8 mouse cellular contexts compared by ENCODE assay signal in the genomic region with DNA sequence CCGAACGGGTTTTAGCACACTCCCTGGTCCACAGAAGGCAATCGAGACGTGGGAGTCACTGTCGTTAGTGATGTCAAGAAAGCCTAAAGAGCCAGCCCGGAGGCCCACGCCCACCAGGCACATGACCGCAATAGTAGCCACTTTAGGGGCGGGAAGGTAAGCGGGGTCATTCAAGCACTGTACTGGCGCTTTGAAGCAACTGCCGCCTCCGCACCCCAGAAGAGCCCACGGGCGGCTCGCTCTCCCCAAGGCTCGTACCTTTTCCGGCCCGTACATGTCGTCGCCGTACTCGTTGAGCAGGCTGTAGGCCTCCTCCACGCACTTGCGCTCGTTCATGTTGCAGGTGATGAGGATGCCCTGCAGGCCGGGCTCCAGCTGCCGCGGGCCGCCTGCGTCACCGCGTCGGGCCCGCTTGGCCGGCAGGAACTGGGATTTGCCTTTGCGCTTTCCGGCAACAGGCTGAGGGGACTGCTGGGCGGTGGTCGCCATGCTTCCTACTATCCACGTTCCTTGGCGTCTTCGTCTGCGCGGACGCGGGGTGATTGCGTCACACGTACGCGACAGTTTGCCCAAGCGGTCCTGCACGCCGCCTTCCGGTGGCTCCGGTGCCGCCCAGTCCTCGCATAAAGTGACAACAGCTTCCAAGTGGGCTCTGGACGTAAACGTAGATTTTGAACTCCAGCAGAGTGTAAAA. TPM values are rescaled to one million over a fixed set of nuclear protein-coding genes. Genes with fewer than 3 reads are reported as not detected.
DNase-seq lines count a peak whose midpoint lies in the region; ATAC-seq and TF ChIP-seq lines count a peak whose summit lies in the region.

A gene (minus strand): TSS at position 546 of the 694 bp plus-strand sequence.

- peak; percentile 53 for TF ChIP-seq CTCF in C2C12 (IDR thresholded peaks at IDR 0.05; ENCODE audit: control insufficient read depth, insufficient read depth, insufficient read length)
- TF ChIP-seq CTCF in brain, embryonic 14.5 days (IDR thresholded peaks at IDR 0.05; ENCODE audit: borderline replicate concordance, extremely low read depth, insufficient read depth, insufficient read length): peak; percentile 67; the same call in 1 of the 2 replicates
- TF ChIP-seq CTCF in liver, adult 2 months (IDR thresholded peaks at IDR 0.05; ENCODE audit: low read depth, low read length): peak; percentile 71

- H3ac ChIP-seq in C2C12 (ENCODE audit: control insufficient read depth, insufficient read length, low read depth): peak within 1 kb of the TSS; percentile 74
- peak within 1 kb of the TSS; percentile 43 for H3ac ChIP-seq in myocyte (ENCODE audit: control insufficient read depth, insufficient read length)

- peak; percentile 98 for DNase-seq in brain, embryonic 14.5 days (ENCODE audit: low read depth)
- peak; percentile 80 for DNase-seq in liver, adult 2 months (ENCODE audit: extremely low read depth, low read depth, low spot score)
- DNase-seq in splenic B cell, adult 2 months (ENCODE audit: low read depth, low spot score): peak; percentile 94

- peak within 1 kb of the TSS; percentile 77 for H3K4me2 ChIP-seq in heart, embryonic 11.5 days
- H3K4me2 ChIP-seq in kidney, embryonic 16.5 days (replicated peaks; ENCODE audit: low read depth, low read length): peak within 1 kb of the TSS; percentile 72
- H3K4me2 ChIP-seq in myocyte (ENCODE audit: low read depth): peak within 1 kb of the TSS; percentile 90

- ATAC-seq in heart, embryonic 11.5 days (replicated peaks; ENCODE audit: insufficient number of reproducible peaks, low FRiP score, low TSS enrichment): peak; percentile 95
- ATAC-seq in kidney, embryonic 16.5 days (ENCODE audit: low FRiP score, low TSS enrichment): peak; percentile 97

- H3K27me3 ChIP-seq in C2C12 (ENCODE audit: control insufficient read depth, insufficient read depth, insufficient read length) (no peaks in the 10 kb centered on the region), myocyte (ENCODE audit: control insufficient read depth, insufficient read depth, insufficient read length) (no peaks in the 10 kb centered on the region)
- no peaks in the 10 kb centered on the region for H3K27me3 ChIP-seq in erythroblast, embryonic 14.5 days (ENCODE audit: control insufficient read depth)
- no peaks in the 10 kb centered on the region for H3K27me3 ChIP-seq in heart, embryonic 11.5 days (ENCODE audit: control insufficient read depth, insufficient read depth, low read length)
- H3K27me3 ChIP-seq in kidney, embryonic 16.5 days (ENCODE audit: insufficient read depth, low read length): no peaks in the 10 kb centered on the region
- H3K27me3 ChIP-seq in liver, adult 2 months (ENCODE audit: control insufficient read depth, insufficient read depth, low read length): no peaks in the 10 kb centered on the region
- H3K27me3 ChIP-seq in splenic B cell, adult 2 months (ENCODE audit: control insufficient read depth, insufficient read depth, low read length, poor library complexity, severe bottlenecking): no peaks in the 10 kb centered on the region

- peaks cover 32% of the 10 kb centered on the region for H3K36me3 ChIP-seq in C2C12 (ENCODE audit: control insufficient read depth, insufficient read depth)
- H3K36me3 ChIP-seq in erythroblast, embryonic 14.5 days (ENCODE audit: control insufficient read depth): peaks cover 34% of the 10 kb centered on the region
- peaks cover 20% of the 10 kb centered on the region for H3K36me3 ChIP-seq in heart, embryonic 11.5 days (ENCODE audit: control insufficient read depth, insufficient read depth, low read length)
- peaks cover 32% of the 10 kb centered on the region for H3K36me3 ChIP-seq in kidney, embryonic 16.5 days (ENCODE audit: insufficient read depth, low read length)
- H3K36me3 ChIP-seq in liver, adult 2 months (ENCODE audit: control insufficient read depth, insufficient read depth, low read length): peaks cover 26% of the 10 kb centered on the region
- H3K36me3 ChIP-seq in myocyte (ENCODE audit: control insufficient read depth, insufficient read depth): peaks cover 22% of the 10 kb centered on the region
- peaks cover 8% of the 10 kb centered on the region for H3K36me3 ChIP-seq in splenic B cell, adult 2 months (ENCODE audit: control insufficient read depth, insufficient read depth, low read length, poor library complexity, severe bottlenecking)

- peak; percentile 55; the same call in 1 of the 2 replicates for TF ChIP-seq POLR2A in brain, embryonic 14.5 days (IDR thresholded peaks at IDR 0.05; ENCODE audit: borderline replicate concordance, extremely low read depth, insufficient read depth, insufficient read length, poor library complexity, severe bottlenecking)
- TF ChIP-seq POLR2A in liver, adult 2 months (IDR thresholded peaks at IDR 0.05; ENCODE audit: extremely low read depth, insufficient read depth, low read length): peak; percentile 56; the same call in 1 of the 2 replicates
- peak; percentile 91 for TF ChIP-seq POLR2A in myocyte (IDR thresholded peaks at IDR 0.05; ENCODE audit: insufficient read length, low read depth)

- no peaks in the 10 kb centered on the region; the same call in 1 of the 2 replicates for H3K9me3 ChIP-seq in erythroblast, embryonic 14.5 days (ENCODE audit: control insufficient read depth, low read length)
- no peaks in the 10 kb centered on the region for H3K9me3 ChIP-seq in heart, embryonic 11.5 days (replicated peaks; ENCODE audit: control insufficient read depth, low read length)
- H3K9me3 ChIP-seq in kidney, embryonic 16.5 days (ENCODE audit: low read length): no peaks in the 10 kb centered on the region

- peak within 1 kb of the TSS; percentile 93 for H3K9ac ChIP-seq in heart, embryonic 11.5 days (ENCODE audit: low read depth, low read length)
- peak within 1 kb of the TSS; percentile 97 for H3K9ac ChIP-seq in kidney, embryonic 16.5 days (replicated peaks; ENCODE audit: low read length)
- H3K9ac ChIP-seq in liver, adult 2 months (ENCODE audit: low read depth, low read length): peak within 1 kb of the TSS; percentile 82

- under 1% methylated on average over 60 of the region's 60 CpGs for WGBS in heart, embryonic 11.5 days (ENCODE audit: insufficient replicate concordance)
- WGBS in kidney, embryonic 16.5 days: under 1% methylated on average over 60 of the region's 60 CpGs
- WGBS in liver, adult 2 months: under 1% methylated on average over 60 of the region's 60 CpGs

- H3K79me3 ChIP-seq in C2C12 (ENCODE audit: low read depth): peaks cover 16% of the 10 kb centered on the region

- H3K4me1 ChIP-seq in erythroblast, embryonic 14.5 days (ENCODE audit: control insufficient read depth): peaks cover 20% of the 10 kb centered on the region
- no peaks in the 10 kb centered on the region for H3K4me1 ChIP-seq in heart, embryonic 11.5 days (ENCODE audit: control insufficient read depth, insufficient read depth, low read length)
- H3K4me1 ChIP-seq in kidney, embryonic 16.5 days (ENCODE audit: insufficient read depth, low read length): peaks cover 5% of the 10 kb centered on the region
- 0 out of 2 replicates have a peak, but pooled peaks cover 2% of the 10 kb centered on the region for H3K4me1 ChIP-seq in liver, adult 2 months (ENCODE audit: control insufficient read depth, insufficient read depth, low read length)

- peak within 1 kb of the TSS; percentile 90 for H3K4me3 ChIP-seq in C2C12 (ENCODE audit: insufficient read depth, poor library complexity, severe bottlenecking)
- H3K4me3 ChIP-seq in erythroblast, embryonic 14.5 days (replicated peaks): peak within 1 kb of the TSS; percentile 87
- H3K4me3 ChIP-seq in heart, embryonic 11.5 days (ENCODE audit: low read depth, low read length): peak within 1 kb of the TSS; percentile 98
- H3K4me3 ChIP-seq in kidney, embryonic 16.5 days (ENCODE audit: low read length): peak within 1 kb of the TSS; percentile 97
- H3K4me3 ChIP-seq in liver, adult 2 months (ENCODE audit: insufficient read depth, low read depth, low read length): peak within 1 kb of the TSS; percentile 95
- peak within 1 kb of the TSS; percentile 89 for H3K4me3 ChIP-seq in myocyte

- H3K79me2 ChIP-seq in C2C12 (ENCODE audit: control insufficient read depth, insufficient read depth) (peaks cover 23% of the 10 kb centered on the region), myocyte (ENCODE audit: control insufficient read depth, insufficient read depth) (peaks cover 11% of the 10 kb centered on the region)
- peaks cover 4% of the 10 kb centered on the region; the same call in 1 of the 2 replicates for H3K79me2 ChIP-seq in liver, adult 2 months (ENCODE audit: control insufficient read depth, insufficient read depth, low read length)

- peak within 1 kb of the TSS; percentile 51 for H3K27ac ChIP-seq in heart, embryonic 11.5 days (ENCODE audit: low read depth, low read length)
- H3K27ac ChIP-seq in kidney, embryonic 16.5 days (ENCODE audit: low read length): peak within 1 kb of the TSS; percentile 74
- H3K27ac ChIP-seq in liver, adult 2 months (replicated peaks; ENCODE audit: insufficient read depth, low read depth, low read length): no peak within 1 kb of the TSS; the same call in 1 of the 2 replicates

TF ChIP-seq in C2C12, 6 proteins besides CTCF, POLR2A, EP300 and RAD21:
- peak; percentile 98 for TF ChIP-seq MAX (IDR thresholded peaks at IDR 0.05)
- no peak for TF ChIP-seq FOSL1 (IDR thresholded peaks at IDR 0.05; ENCODE audit: insufficient read depth, low read length, poor library complexity, severe bottlenecking)
- no peak for TF ChIP-seq USF1 (IDR thresholded peaks at IDR 0.05; ENCODE audit: low read depth)
- no peak for TF ChIP-seq MYOD1 (IDR thresholded peaks at IDR 0.05; ENCODE audit: control insufficient read depth, insufficient read length, low read depth)
- peak; percentile 64 for TF ChIP-seq CEBPB (IDR thresholded peaks at IDR 0.05; ENCODE audit: low read depth)
- TF ChIP-seq MYOG (IDR thresholded peaks at IDR 0.05; ENCODE audit: control insufficient read depth, extremely low read depth, insufficient read length): no peak

TF ChIP-seq in myocyte, 11 proteins besides CTCF, POLR2A, EP300 and RAD21 (continues in another document):
- no peak for TF ChIP-seq E2F4 (IDR thresholded peaks at IDR 0.05; ENCODE audit: insufficient read depth)
- TF ChIP-seq TCF12 (IDR thresholded peaks at IDR 0.05; ENCODE audit: insufficient read depth, poor library complexity, severe bottlenecking): no peak
- TF ChIP-seq MYOG (IDR thresholded peaks at IDR 0.05; ENCODE audit: control insufficient read depth in 1 of 3, insufficient read depth in 1 of 3, insufficient read length in 2 of 3, low read depth in 2 of 3): peak in 1 of 3 experiments; percentile 35
- TF ChIP-seq MAX (IDR thresholded peaks at IDR 0.05; ENCODE audit: low read depth): peak; percentile 72
- peak; percentile 58; the same call in 1 of the 2 replicates for TF ChIP-seq CEBPB (IDR thresholded peaks at IDR 0.05; ENCODE audit: insufficient read depth, poor library complexity, severe bottlenecking)

RNA-seq across cellular contexts. Expression of the gene that starts here (rescaled TPM):
- polyA plus RNA-seq in C2C12 (2012; fragmentation: generic; extraction: Trizol) (20.2 TPM), myocyte (2012; fragmentation: generic; extraction: Trizol) (14.2 TPM)
- polyA plus RNA-seq in brain, embryonic 14.5 days (2012; rRNA removed): 47.0 and 48.5 TPM in 2 replicates
- polyA plus RNA-seq in erythroblast, embryonic 14.5 days (2012): 0.38 and 0.64 TPM in 2 replicates
- polyA plus RNA-seq in heart, embryonic 11.5 days (2014; fragmentation: Nextera tagmentation; extraction: Ambion mirVana): 54.1 and 73.0 TPM in 2 replicates
- polyA plus RNA-seq in kidney, embryonic 16.5 days (2015; fragmentation: Nextera tagmentation; extraction: Ambion mirVana): 84.4 and 85.7 TPM in 2 replicates
- total RNA-seq in liver, adult 2 months (2014; rRNA removed): 11.8 and 13.6 TPM in 2 replicates
- polyA plus RNA-seq in liver, adult 2 months (2012; rRNA removed): 6.0 and 7.2 TPM in 2 replicates
